Comparison of ENCODE assay signal across 10 mouse cellular contexts in the genomic region with DNA sequence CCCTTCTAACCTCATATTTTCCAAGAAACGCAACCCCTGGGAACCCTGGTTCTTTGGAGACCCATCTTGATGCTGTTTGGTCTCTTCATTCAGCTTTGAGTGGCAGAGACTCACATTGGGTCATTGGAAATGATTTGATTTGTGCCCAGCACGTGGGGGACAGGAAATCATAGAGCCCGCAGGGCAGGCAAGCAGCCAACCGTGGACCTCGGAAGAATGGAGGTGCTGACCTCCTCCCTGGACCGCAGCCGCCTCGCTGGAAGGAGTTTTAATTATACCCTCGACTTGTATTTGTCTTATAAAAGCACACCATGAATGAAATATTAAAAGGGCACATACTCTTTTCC.
DNase-seq lines count a peak whose midpoint lies in the region; ATAC-seq and TF ChIP-seq lines count a peak whose summit lies in the region.
"Had no signal": no experiment of that assay in that cellular context is flagged by ENCODE, and none has a peak within 500 bp of the region (broad histone marks: within the 10 kb centered on the region; RNA-seq: fewer than 3 reads in every experiment).

No protein-coding gene starts in this region.

- no peaks in the 10 kb centered on the region for H3K9me3 ChIP-seq in lung, embryonic 15.5 days
- H3K9me3 ChIP-seq in hindbrain, embryonic 11.5 days (ENCODE audit: control insufficient read depth, low read length): no peaks in the 10 kb centered on the region
- no peaks in the 10 kb centered on the region for H3K9me3 ChIP-seq in kidney, embryonic 14.5 days (ENCODE audit: control insufficient read depth, low read length)
- no peaks in the 10 kb centered on the region for H3K9me3 ChIP-seq in midbrain, embryonic 13.5 days
- H3K9me3 ChIP-seq: liver, embryonic 12.5 days had no signal

- H3K27me3 ChIP-seq in lung, embryonic 15.5 days: no peaks in the 10 kb centered on the region
- no peaks in the 10 kb centered on the region for H3K27me3 ChIP-seq in hindbrain, embryonic 11.5 days (ENCODE audit: control insufficient read depth, insufficient read depth, low read length)
- no peaks in the 10 kb centered on the region for H3K27me3 ChIP-seq in kidney, embryonic 14.5 days (ENCODE audit: control insufficient read depth, insufficient read depth, low read length)
- H3K27me3 ChIP-seq in midbrain, embryonic 13.5 days: no peaks in the 10 kb centered on the region

- ATAC-seq in lung, embryonic 15.5 days (ENCODE audit: borderline replicate concordance, extremely low read depth, low FRiP score, low TSS enrichment): no peak
- peak; percentile 46; the same call in 1 of the 2 replicates for ATAC-seq in hindbrain, embryonic 11.5 days (ENCODE audit: low FRiP score)
- ATAC-seq in kidney, embryonic 14.5 days (ENCODE audit: low FRiP score, low TSS enrichment): 0 out of 2 replicates have a peak, but pooled peaks have one; percentile 13
- ATAC-seq in midbrain, embryonic 13.5 days: no peak
- ATAC-seq in cerebellum, adult (ENCODE audit: insufficient number of reproducible peaks, low FRiP score, low TSS enrichment): no peak
- ATAC-seq: liver, embryonic 12.5 days had no signal

- no peaks in the 10 kb centered on the region for H3K36me3 ChIP-seq in lung, embryonic 15.5 days
- H3K36me3 ChIP-seq in hindbrain, embryonic 11.5 days (ENCODE audit: control insufficient read depth, insufficient read depth, low read length): no peaks in the 10 kb centered on the region
- no peaks in the 10 kb centered on the region for H3K36me3 ChIP-seq in kidney, embryonic 14.5 days (ENCODE audit: control insufficient read depth, insufficient read depth, low read length)
- no peaks in the 10 kb centered on the region for H3K36me3 ChIP-seq in midbrain, embryonic 13.5 days
- H3K36me3 ChIP-seq: liver, embryonic 12.5 days had no signal

- H3K4me2 ChIP-seq in lung, embryonic 15.5 days: no peak overlapping the region
- H3K4me2 ChIP-seq in hindbrain, embryonic 11.5 days (replicated peaks; ENCODE audit: low read depth, low read length): no peak overlapping the region
- H3K4me2 ChIP-seq in kidney, embryonic 14.5 days (replicated peaks; ENCODE audit: low read depth, low read length): no peak overlapping the region; the same call in 1 of the 2 replicates
- no peak overlapping the region for H3K4me2 ChIP-seq in midbrain, embryonic 13.5 days (replicated peaks)
- H3K4me2 ChIP-seq: liver, embryonic 12.5 days had no signal

- TF ChIP-seq POLR2A in lung, adult 2 months (IDR thresholded peaks at IDR 0.05; ENCODE audit: borderline replicate concordance, extremely low read depth, low read depth, low read length): no peak

- 50% methylated on average over 9 of the region's 9 CpGs for WGBS in lung, embryonic 15.5 days
- 41% methylated on average over 9 of the region's 9 CpGs for WGBS in lung, adult 2 months
- WGBS in hindbrain, embryonic 11.5 days: 36% methylated on average over 9 of the region's 9 CpGs
- 7% methylated on average over 9 of the region's 9 CpGs for WGBS in kidney, embryonic 14.5 days
- WGBS in midbrain, embryonic 13.5 days: 29% methylated on average over 9 of the region's 9 CpGs

- peak overlapping the region; percentile 87 for H3K27ac ChIP-seq in lung, embryonic 15.5 days
- peak overlapping the region; percentile 76 for H3K27ac ChIP-seq in hindbrain, embryonic 11.5 days (ENCODE audit: low read depth, low read length)
- peak overlapping the region; percentile 67 for H3K27ac ChIP-seq in kidney, embryonic 14.5 days (ENCODE audit: low read depth, low read length)
- H3K27ac ChIP-seq in midbrain, embryonic 13.5 days: peak overlapping the region; percentile 72
- H3K27ac ChIP-seq: liver, embryonic 12.5 days had no signal

- no peak overlapping the region for H3K9ac ChIP-seq in lung, embryonic 15.5 days
- no peak overlapping the region for H3K9ac ChIP-seq in hindbrain, embryonic 11.5 days (ENCODE audit: low read depth, low read length)
- H3K9ac ChIP-seq in kidney, embryonic 14.5 days (ENCODE audit: low read depth, low read length): no peak overlapping the region
- H3K9ac ChIP-seq in midbrain, embryonic 13.5 days (replicated peaks): no peak overlapping the region
- H3K9ac ChIP-seq: liver, embryonic 12.5 days had no signal

- TF ChIP-seq CTCF in lung, adult 2 months (IDR thresholded peaks at IDR 0.05; ENCODE audit: insufficient read depth, low read length): no peak

- no peak for DNase-seq in lung, adult 2 months
- DNase-seq in hindbrain, embryonic 11.5 days (ENCODE audit: low spot score): peak; percentile 47
- DNase-seq in urinary bladder, postnatal 36 days (ENCODE audit: low spot score in 2 of 2): no peak
- DNase-seq in spleen, adult 18-20 months: no peak
- DNase-seq: thymus, postnatal 25 days had no signal

- H3K4me3 ChIP-seq in lung, embryonic 15.5 days: no peak overlapping the region
- no peak overlapping the region for H3K4me3 ChIP-seq in lung, adult 2 months (replicated peaks; ENCODE audit: extremely low read depth, low read depth, low read length)
- H3K4me3 ChIP-seq in hindbrain, embryonic 11.5 days (ENCODE audit: low read depth, low read length): no peak overlapping the region
- H3K4me3 ChIP-seq in kidney, embryonic 14.5 days (ENCODE audit: low read length): no peak overlapping the region
- no peak overlapping the region for H3K4me3 ChIP-seq in midbrain, embryonic 13.5 days (replicated peaks)
- H3K4me3 ChIP-seq: liver, embryonic 12.5 days had no signal

- H3K4me1 ChIP-seq in lung, embryonic 15.5 days: peaks cover 32% of the 10 kb centered on the region
- H3K4me1 ChIP-seq in lung, adult 2 months (ENCODE audit: control insufficient read depth, insufficient read depth, low read length): no peaks in the 10 kb centered on the region
- H3K4me1 ChIP-seq in hindbrain, embryonic 11.5 days (replicated peaks; ENCODE audit: control insufficient read depth, insufficient read depth, low read length): peaks cover 17% of the 10 kb centered on the region
- peaks cover 25% of the 10 kb centered on the region for H3K4me1 ChIP-seq in kidney, embryonic 14.5 days (ENCODE audit: control insufficient read depth, insufficient read depth, low read length)
- H3K4me1 ChIP-seq in midbrain, embryonic 13.5 days (replicated peaks): peaks cover 29% of the 10 kb centered on the region
- H3K4me1 ChIP-seq: liver, embryonic 12.5 days had no signal

Comparison
In these comparisons a context has a peak if more than half of its experiments do, and no peak if none do; other contexts are left out.
1. ATAC-seq: peak in hindbrain, embryonic 11.5 days (single experiment) and kidney, embryonic 14.5 days (single experiment); none in lung, embryonic 15.5 days (single experiment), midbrain, embryonic 13.5 days (single experiment) and cerebellum, adult (single experiment).
2. Peak in every context shown above with its lines, with median percentiles within 50 percentile points of each other: H3K27ac ChIP-seq.